Mouse (Mus musculus): ENCODE data around the gene Smc5.

GRCm38 (mm10) chr19:23188986-23189385 lies 84.7 kb downstream of the Smc5 start:
- no peak for TF ChIP-seq CTCF (IDR thresholded peaks at IDR 0.05; ENCODE audit: extremely low read depth, insufficient read depth, low read length)
- TF ChIP-seq POLR2A (IDR thresholded peaks at IDR 0.05; ENCODE audit: extremely low read depth, insufficient read depth, low read length): no peak

Data from cortical plate, adult 2 months (tissue).